Mouse (Mus musculus) splenic B cell, adult 2 months (primary cell): Measurements from ENCODE around the gene 4932438H23Rik.
A peak's percentile ranks its signal among the peaks of the same experiment; 100 is the strongest.
"Not testable (repeated sequence)": the region's sequence is repeated elsewhere in the genome, so short reads cannot be mapped to it uniquely, and the experiment has no call there.

ENCODE experiments used
- DNase-seq: peaks from one replicate; pipeline ENCODE4 v3.0.0-alpha.2; 2011; ENCODE audit warnings: low read depth, low spot score
- H3K27me3 ChIP-seq: 2 replicates; pipeline ENCODE4 v1.6.1; 2012; ENCODE audit warnings: mild to moderate bottlenecking, low read length, moderate library complexity, mixed read lengths; ENCODE audit not compliant: control insufficient read depth, poor library complexity, insufficient read depth, severe bottlenecking
- H3K36me3 ChIP-seq: 2 replicates; pipeline ENCODE4 v1.6.1; 2012; ENCODE audit warnings: mild to moderate bottlenecking, low read length, moderate library complexity, mixed read lengths; ENCODE audit not compliant: control insufficient read depth, poor library complexity, insufficient read depth, severe bottlenecking

The 4932438H23Rik gene

DNA sequence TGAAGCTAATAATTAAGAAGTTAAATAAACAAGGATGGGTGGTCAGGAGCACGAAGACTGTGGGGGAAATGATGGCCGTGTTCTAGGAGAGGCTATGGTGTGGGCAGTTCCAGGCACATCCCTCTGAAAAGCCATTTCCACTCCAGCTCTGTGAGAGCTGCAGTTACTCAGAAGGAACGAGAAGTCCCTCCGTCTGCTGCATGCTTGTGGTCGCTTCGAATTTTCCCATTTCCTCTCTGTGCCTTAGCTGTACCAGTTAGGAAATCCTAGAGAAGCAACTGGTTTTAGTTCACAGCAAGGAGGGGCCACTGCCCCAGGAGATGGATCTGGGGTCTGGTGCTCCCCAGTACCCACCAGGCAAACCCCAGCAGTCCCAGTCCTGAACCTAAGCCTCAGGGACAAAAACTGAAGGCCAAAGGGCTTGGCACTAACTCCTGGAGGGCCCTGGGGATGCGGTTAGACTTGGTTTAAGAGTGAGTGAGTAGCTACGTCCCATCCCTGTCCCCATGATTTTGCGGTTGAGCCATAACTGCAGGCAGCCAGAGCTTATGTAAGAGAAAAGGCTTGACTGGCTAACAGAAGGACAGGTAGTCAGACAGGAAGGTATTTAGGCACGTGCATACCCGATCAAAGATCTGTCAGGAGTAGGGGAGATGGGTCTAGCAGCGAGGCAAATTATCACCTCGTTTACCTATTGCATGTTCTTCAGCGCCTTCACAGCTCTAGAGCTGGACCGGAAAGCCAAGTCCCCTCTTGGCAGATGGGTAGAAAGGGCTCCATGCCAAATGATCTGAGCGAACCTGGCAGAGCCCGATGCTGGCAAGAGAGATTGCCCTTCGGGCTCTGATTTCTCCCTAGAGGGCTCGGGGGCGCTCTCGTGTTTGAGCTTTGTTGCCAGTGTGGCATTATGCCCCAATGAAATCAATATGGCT, 10.3 kb downstream of the 4932438H23Rik start:
- H3K27me3 ChIP-seq = no peaks in the 10 kb centered on the region
- H3K36me3 ChIP-seq = no peaks in the 10 kb centered on the region
- no peak for DNase-seq

DNA sequence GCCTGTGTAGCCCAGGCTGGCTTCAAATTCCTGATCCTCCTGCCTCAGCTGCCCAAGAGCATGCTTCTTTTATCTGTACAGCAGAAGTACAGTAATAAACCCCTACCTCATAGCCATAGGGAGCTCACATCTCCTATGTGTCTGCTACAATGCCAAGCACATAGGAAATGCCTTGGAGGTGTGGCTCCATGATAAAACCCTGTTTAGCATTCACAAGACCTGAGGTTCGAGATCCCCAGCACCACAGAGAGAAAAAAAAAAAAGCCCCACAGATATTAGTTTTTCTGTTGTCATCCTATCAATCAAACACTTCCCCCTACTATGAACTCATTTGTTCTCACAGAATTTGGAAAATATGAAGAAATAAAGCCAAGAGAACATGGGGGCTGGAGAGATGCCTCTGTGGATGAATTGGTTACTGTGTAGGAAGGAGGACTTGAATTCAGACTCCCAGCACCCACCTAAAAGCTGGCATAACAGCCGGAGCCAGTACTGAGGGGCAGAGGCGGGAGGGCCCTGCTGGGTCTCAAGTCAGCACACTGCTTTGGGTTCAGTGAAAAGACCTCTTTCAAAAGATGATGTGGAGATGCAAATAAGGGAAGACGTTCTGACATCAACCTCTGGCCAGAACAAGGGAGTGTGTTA, 11.8 kb downstream of the 4932438H23Rik start:
- H3K27me3 ChIP-seq = no peaks in the 10 kb centered on the region
- DNase-seq = no peak
- no peaks in the 10 kb centered on the region for H3K36me3 ChIP-seq

GRCm38 (mm10) chr16:91081508-91081907, 13.4 kb downstream of the 4932438H23Rik start:
- no peaks in the 10 kb centered on the region for H3K27me3 ChIP-seq
- H3K36me3 ChIP-seq = no peaks in the 10 kb centered on the region
- peak; percentile 88 for DNase-seq

- H3K27me3 ChIP-seq = no peaks in the 10 kb centered on the region
- no peaks in the 10 kb centered on the region for H3K36me3 ChIP-seq
- peak; percentile 50 for DNase-seq
Observed at GRCm38 (mm10) chr16:91076180-91076579, 18.7 kb downstream of the 4932438H23Rik start.

DNA sequence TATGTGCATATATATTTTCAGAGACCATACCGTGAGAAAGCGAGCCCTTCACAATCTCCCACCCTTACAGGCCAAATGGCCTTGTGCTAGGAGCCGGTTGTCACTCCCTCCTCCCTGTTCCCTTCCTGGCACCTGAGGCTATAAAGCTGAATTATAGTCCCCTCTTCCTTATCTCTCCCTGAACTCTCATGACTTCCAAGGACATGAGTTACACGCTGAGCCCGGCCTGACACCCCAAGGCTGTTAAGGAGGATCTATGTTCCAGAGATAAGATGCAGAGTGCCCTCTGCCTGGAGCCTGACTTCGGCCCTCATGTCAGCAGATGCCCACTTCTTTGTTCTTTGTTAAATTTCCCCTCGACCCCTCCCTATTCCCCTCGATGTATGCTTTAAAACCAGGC, 19.5 kb downstream of the 4932438H23Rik start:
- H3K27me3 ChIP-seq, DNase-seq, H3K36me3 ChIP-seq: not testable (repeated sequence)

DNA sequence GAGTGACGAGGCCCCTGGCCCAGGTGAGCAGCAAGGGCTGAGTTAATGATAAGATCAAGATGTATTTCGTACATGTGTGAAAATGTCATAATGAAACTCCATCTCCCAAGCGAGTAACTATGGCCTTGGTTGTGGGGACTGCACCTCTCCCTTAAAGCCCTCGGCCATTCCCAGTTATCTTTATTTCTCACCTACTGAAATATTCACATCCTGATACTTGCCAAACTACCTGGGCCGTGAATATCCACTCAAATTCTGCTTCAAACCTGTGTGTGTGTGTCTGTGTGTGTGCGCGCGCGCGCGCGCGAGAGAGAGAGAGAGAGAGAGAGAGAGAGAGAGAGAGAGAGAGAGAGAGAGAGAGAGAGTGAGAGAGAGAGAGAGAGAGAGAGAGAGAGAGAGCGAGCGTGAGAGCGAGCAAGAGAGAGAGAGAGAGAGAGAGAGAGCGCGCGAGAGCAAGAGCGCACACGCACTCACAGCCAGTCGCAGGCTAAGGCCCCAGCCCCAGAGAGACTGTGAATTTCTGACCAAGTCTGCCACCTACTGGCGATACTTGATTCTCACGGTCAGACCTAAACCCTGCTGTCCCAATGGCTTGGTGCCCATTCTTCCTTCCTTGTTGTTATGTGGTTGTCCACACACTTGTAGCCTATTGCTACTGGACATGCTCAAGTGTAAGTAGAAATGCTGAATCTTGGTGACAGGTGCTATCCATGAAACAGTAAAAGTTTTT, 21.6 kb downstream of the 4932438H23Rik start:
- Histone ChIP-seq H3K36me3 (no peaks in the 10 kb centered on the region), H3K27me3 (no peaks in the 10 kb centered on the region)
- DNase-seq = peak; percentile 89

DNA sequence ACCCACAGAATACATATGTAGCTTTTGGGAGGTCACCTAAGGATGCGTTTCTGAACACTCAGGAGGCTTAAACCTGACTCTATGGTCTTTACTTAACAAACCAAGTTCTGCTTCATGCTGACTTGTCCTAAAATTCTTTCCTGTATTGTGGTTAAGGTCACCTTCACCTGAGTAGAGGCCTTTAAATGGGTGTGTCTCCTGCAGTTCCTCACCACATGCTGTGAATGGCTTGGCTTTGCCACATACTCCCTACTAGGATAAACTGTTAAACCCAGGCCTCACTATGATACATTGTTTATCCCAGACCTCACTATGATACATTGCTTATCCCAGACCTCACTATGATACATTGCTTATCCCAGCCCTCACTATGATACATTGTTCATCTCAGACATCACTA, 22.7 kb downstream of the 4932438H23Rik start:
- no peaks in the 10 kb centered on the region for H3K36me3 ChIP-seq
- no peak for DNase-seq
- no peaks in the 10 kb centered on the region for H3K27me3 ChIP-seq

DNA sequence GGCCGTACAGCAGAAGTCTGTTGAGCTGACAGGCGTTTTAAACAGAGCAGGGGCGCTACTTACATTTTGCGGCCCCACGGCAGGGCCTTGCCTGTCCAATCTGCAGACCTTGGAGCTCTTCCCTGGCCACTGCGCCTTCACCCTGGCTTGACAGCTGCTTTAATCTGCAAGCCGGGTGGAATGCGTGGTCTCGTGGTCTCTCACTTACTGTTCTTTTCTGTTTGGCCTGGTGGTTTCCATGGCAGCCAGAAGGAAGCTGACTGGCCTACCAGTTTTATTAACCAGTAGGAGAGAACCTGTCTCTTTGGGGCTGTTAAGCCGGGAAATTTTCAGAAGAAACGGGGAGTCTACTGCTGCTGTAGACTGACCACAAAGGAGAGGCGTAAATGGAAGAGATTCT, 26.0 kb downstream of the 4932438H23Rik start:
- DNase-seq = no peak
- H3K27me3 ChIP-seq = no peaks in the 10 kb centered on the region
- H3K36me3 ChIP-seq = no peaks in the 10 kb centered on the region

- H3K36me3 ChIP-seq = no peaks in the 10 kb centered on the region
- DNase-seq = no peak
- no peaks in the 10 kb centered on the region for H3K27me3 ChIP-seq
Observed at GRCm38 (mm10) chr16:91067122-91067521, 27.8 kb downstream of the 4932438H23Rik start.

DNA sequence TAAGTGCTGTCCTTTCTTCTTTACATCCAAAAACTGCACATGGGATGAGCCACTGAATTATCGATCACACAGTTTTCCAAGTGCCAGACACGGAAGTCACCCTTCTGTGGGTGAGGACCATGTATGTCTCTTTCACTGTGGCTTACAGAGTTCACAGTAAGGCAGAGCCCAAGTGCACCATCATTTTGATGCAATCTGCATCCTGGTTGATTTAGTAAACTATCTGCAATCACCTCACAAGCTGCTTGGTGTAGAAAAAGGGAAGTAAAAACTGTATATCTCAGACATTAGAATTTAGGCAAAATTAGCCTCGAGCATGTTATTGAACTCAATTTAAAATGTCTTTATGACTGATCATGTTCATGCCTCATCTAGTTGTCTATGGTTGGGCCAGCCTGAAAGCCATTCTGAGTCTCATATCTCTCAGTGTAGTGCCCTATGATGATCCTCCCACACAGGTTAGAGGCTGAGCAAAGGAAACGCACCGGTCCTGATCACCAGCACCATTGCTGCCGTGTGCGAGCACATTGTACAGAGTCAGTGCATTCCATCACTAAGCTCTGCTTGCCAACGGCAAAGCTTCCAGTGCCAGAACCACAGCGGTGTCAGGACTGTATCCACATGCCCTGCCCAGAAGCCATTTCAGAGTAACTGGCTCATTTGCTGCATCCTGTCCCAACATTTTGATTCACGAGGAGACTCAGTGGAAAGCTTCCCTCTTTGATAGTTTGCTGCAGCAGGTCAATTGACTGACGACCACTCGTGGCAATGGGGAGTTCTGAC, 30.1 kb downstream of the 4932438H23Rik start:
- no peaks in the 10 kb centered on the region for H3K36me3 ChIP-seq
- H3K27me3 ChIP-seq = no peaks in the 10 kb centered on the region
- no peak for DNase-seq

DNA sequence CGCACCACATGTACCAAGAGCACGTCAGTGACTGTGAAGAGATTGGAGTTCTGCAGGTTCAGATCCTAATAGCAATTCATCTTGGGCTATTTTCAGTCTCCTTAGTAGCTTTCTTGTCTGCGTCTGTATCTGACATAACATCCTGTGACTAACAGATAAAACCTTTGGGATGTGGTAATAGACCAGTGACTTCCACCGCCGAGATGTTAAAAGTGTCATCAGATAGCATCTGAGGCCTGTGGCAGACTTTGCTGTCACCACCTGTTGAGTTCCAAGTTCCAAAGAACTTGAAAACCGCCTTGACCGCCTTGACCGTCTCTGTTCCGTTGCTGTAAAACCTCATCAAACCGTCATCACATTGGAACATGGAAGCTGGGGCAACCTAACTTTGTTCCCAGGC, 31.1 kb downstream of the 4932438H23Rik start:
- Histone ChIP-seq H3K36me3 (no peaks in the 10 kb centered on the region), H3K27me3 (no peaks in the 10 kb centered on the region)
- DNase-seq = no peak

DNA sequence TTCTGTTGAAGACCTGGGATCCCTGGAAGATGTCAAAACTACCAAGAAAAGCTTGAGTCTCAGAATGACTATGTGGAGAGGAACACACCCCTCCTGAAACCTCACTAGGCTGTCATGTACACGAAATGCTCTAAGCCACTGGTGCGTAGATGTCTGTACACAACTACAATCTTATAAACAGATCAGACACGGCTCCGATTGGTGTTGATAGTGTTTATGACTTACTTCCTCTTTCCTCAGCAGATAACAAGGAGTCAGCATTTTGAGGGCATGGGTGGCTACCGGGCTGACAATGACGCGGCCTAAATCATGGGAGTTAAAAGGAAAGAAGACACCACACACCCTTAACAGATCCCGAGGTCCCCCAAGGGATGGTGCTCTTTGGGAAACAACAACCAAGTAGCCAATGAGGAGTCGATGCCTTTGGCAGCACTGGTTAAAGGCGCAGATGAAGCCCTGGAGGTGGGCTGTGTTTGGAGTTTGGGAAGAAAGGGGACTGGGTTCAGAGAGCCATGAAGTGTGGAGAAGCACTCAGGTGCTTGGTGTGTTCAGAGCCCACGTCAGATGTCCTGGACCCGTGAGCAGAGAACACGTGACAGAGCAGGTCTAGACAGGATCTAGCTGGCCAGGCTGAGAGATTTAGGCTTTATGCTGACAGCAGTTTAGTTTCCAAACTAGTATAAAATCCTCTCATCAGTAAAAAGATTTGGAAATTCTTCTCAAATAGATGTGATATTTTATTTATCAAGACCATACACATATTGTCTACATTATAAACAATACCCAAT, 33.2 kb downstream of the 4932438H23Rik start:
- H3K27me3 ChIP-seq = no peaks in the 10 kb centered on the region
- no peaks in the 10 kb centered on the region for H3K36me3 ChIP-seq
- peak; percentile 34 for DNase-seq

- DNase-seq = no peak
- H3K36me3 ChIP-seq = no peaks in the 10 kb centered on the region
- no peaks in the 10 kb centered on the region for H3K27me3 ChIP-seq
Observed at GRCm38 (mm10) chr16:91057741-91058140, 37.2 kb downstream of the 4932438H23Rik start.

GRCm38 (mm10) chr16:91057261-91057660, 37.7 kb downstream of the 4932438H23Rik start:
- no peaks in the 10 kb centered on the region for H3K27me3 ChIP-seq
- H3K36me3 ChIP-seq = no peaks in the 10 kb centered on the region
- DNase-seq = no peak
